Comparison of ENCODE assay signal across 25 mouse cellular contexts in the genomic region with DNA sequence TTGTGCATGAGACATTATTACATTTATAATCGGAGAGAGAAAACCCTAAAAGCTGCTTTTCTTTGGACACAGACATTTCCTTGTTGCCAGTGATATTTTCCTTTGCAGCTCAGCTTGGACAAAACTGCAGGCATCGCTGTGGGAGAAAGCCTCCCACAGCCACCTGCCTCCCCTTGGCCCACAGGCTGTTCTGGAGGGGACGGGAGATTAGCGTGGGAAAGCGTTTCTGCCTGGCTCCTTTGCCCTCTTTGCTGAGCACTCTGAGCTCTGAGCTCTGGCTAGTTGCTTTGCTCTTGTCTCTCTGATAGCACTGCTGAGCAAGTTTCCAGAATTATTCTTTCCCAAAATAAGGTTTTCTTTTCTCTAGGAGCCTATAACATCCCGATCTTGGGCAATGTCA. TPM values are rescaled to one million over a fixed set of nuclear protein-coding genes. Genes with fewer than 3 reads are reported as not detected.
A peak's percentile ranks its signal among the peaks of the same experiment; 100 is the strongest.
DNase-seq lines count a peak whose midpoint lies in the region; ATAC-seq and TF ChIP-seq lines count a peak whose summit lies in the region.
"Had no signal": no experiment of that assay in that cellular context is flagged by ENCODE, and none has a peak within 500 bp of the region (broad histone marks: within the 10 kb centered on the region; RNA-seq: fewer than 3 reads in every experiment).

No protein-coding gene starts in this region.

- no peaks in the 10 kb centered on the region; the same call in 1 of the 2 replicates for H3K4me1 ChIP-seq in forebrain, postnatal 0 days (ENCODE audit: insufficient read depth)
- no peaks in the 10 kb centered on the region for H3K4me1 ChIP-seq in forebrain, embryonic 13.5 days
- H3K4me1 ChIP-seq: embryonic facial prominence, embryonic 12.5 days had no signal

- H3K4me2 ChIP-seq in forebrain, postnatal 0 days (ENCODE audit: low read depth): no peak overlapping the region
- H3K4me2 ChIP-seq in forebrain, embryonic 13.5 days: no peak overlapping the region
- H3K4me2 ChIP-seq: embryonic facial prominence, embryonic 12.5 days; heart, embryonic 13.5 days; hindbrain, embryonic 15.5 days had no signal

- no peak for ATAC-seq in forebrain, postnatal 0 days
- ATAC-seq in forebrain, embryonic 13.5 days: no peak
- ATAC-seq: CD4-positive, CD25-positive, alpha-beta regulatory T cell, adult 4 months; forebrain, embryonic 16.5 days had no signal

- no peak overlapping the region for H3K4me3 ChIP-seq in forebrain, postnatal 0 days (ENCODE audit: low read depth, low read length)
- H3K4me3 ChIP-seq in forebrain, embryonic 13.5 days: no peak overlapping the region
- no peak overlapping the region for H3K4me3 ChIP-seq in layer of hippocampus, adult 2 months
- H3K4me3 ChIP-seq: embryonic facial prominence, embryonic 12.5 days; heart, embryonic 13.5 days; hindbrain, embryonic 15.5 days had no signal

- H3K9ac ChIP-seq in forebrain, postnatal 0 days: no peak overlapping the region
- H3K9ac ChIP-seq in forebrain, embryonic 13.5 days: no peak overlapping the region
- H3K9ac ChIP-seq: embryonic facial prominence, embryonic 12.5 days; heart, embryonic 13.5 days; hindbrain, embryonic 15.5 days had no signal

- TF ChIP-seq CTCF in forebrain, postnatal 0 days (IDR thresholded peaks at IDR 0.05; ENCODE audit: low read depth): no peak
- TF ChIP-seq CTCF in layer of hippocampus, adult 2 months (conservative IDR thresholded peaks at IDR 0.05): no peak

- 0 out of 2 replicates have a peak overlapping the region, but pooled peaks have one; percentile 24 for H3K27ac ChIP-seq in forebrain, postnatal 0 days (ENCODE audit: low read depth, low read length)
- no peak overlapping the region for H3K27ac ChIP-seq in forebrain, embryonic 13.5 days
- H3K27ac ChIP-seq in layer of hippocampus, adult 2 months: peak overlapping the region; percentile 74
- H3K27ac ChIP-seq: embryonic facial prominence, embryonic 12.5 days; heart, embryonic 13.5 days; hindbrain, embryonic 15.5 days had no signal

- no peaks in the 10 kb centered on the region for H3K27me3 ChIP-seq in forebrain, postnatal 0 days (ENCODE audit: insufficient read depth, low read length)
- no peaks in the 10 kb centered on the region for H3K27me3 ChIP-seq in forebrain, embryonic 13.5 days
- H3K27me3 ChIP-seq: hindbrain, embryonic 15.5 days had no signal

- no peaks in the 10 kb centered on the region for H3K9me3 ChIP-seq in forebrain, postnatal 0 days (ENCODE audit: low read length)
- no peaks in the 10 kb centered on the region for H3K9me3 ChIP-seq in forebrain, embryonic 13.5 days (replicated peaks)
- H3K9me3 ChIP-seq: embryonic facial prominence, embryonic 12.5 days; G1E; heart, embryonic 13.5 days; hindbrain, embryonic 15.5 days had no signal

- H3K36me3 ChIP-seq in forebrain, postnatal 0 days (ENCODE audit: insufficient read depth): no peaks in the 10 kb centered on the region
- no peaks in the 10 kb centered on the region for H3K36me3 ChIP-seq in forebrain, embryonic 13.5 days (ENCODE audit: poor library complexity, severe bottlenecking)
- H3K36me3 ChIP-seq: embryonic facial prominence, embryonic 12.5 days; G1E; heart, embryonic 13.5 days; hindbrain, embryonic 15.5 days had no signal

- 70% methylated on average over 6 of the region's 6 CpGs for WGBS in forebrain, postnatal 0 days
- 72% methylated on average over 6 of the region's 6 CpGs for WGBS in forebrain, embryonic 13.5 days

- DNase-seq in forebrain, postnatal 0 days: no peak
- no peak for DNase-seq in layer of hippocampus, adult 2 months (ENCODE audit: low spot score in 2 of 2)
- no peak for DNase-seq in layer of hippocampus, adult 9-10 months (ENCODE audit: low spot score)
- peak; percentile 47 for DNase-seq in right cerebral cortex, adult 18-20 months
- no peak for DNase-seq in right cerebral cortex, postnatal 4 days
- DNase-seq in brain, adult 2 months (ENCODE audit: low read depth, low spot score): peak; percentile 49
- no peak for DNase-seq in kidney, adult 11 months
- DNase-seq: adrenal gland, adult 8-10 months; adrenal gland, postnatal 36 days; B cell, adult 2 months; cerebellum, adult 11 months; cerebellum, adult 8-10 months; cerebellum, postnatal 14 days; gastrocnemius, postnatal 14 days; heart, postnatal 36 days had no signal

RNA-seq across cellular contexts. Expression of a gene that starts 5.1 kb away (rescaled TPM):
- total RNA-seq in forebrain, postnatal 0 days (2014; rRNA removed): 47.6 and 48.2 TPM in 2 replicates
- 53.0 and 59.7 TPM in 2 replicates for polyA plus RNA-seq in forebrain, postnatal 0 days (2015; fragmentation: Nextera tagmentation; extraction: Ambion mirVana)
- polyA plus RNA-seq in forebrain, embryonic 13.5 days (2015; fragmentation: Nextera tagmentation; extraction: Ambion mirVana): 16.2 and 17.3 TPM in 2 replicates
- total RNA-seq in layer of hippocampus, adult 2 months (2021): 10 to 100 TPM; 64.9 to 72.1 TPM
- total RNA-seq: G1E had no signal
- polyA plus RNA-seq: G1E had no signal

RNA-seq across cellular contexts. Expression of a gene that starts 20.5 kb away (rescaled TPM):
- total RNA-seq in forebrain, postnatal 0 days (2014; rRNA removed): 0.46 and 1.4 TPM in 2 replicates
- polyA plus RNA-seq in forebrain, postnatal 0 days (2015; fragmentation: Nextera tagmentation; extraction: Ambion mirVana): 0.59 TPM in 1 of 2 replicates, not detected in the other
- polyA plus RNA-seq in forebrain, embryonic 13.5 days (2015; fragmentation: Nextera tagmentation; extraction: Ambion mirVana): 0.60 TPM in 1 of 2 replicates, not detected in the other
- total RNA-seq in layer of hippocampus, adult 2 months (2021): 1 to 10 TPM in 1 of 2 experiments, not detected in 1; 1.1 TPM
- total RNA-seq: G1E; gastrocnemius, adult 18-20 months; gastrocnemius, postnatal 14 days had no signal
- polyA plus RNA-seq: brain, embryonic 14.5 days; CD4-positive, CD25-positive, alpha-beta regulatory T cell, adult 4 months; forebrain, embryonic 16.5 days; G1E; hindbrain, embryonic 11.5 days had no signal

Comparison
In these comparisons a context has a peak if more than half of its experiments do, and no peak if none do; other contexts are left out.
1. DNase-seq: peak in right cerebral cortex, adult 18-20 months (single experiment) and brain, adult 2 months (single experiment); none in forebrain, postnatal 0 days (single experiment), layer of hippocampus, adult 2 months (0 of 2), layer of hippocampus, adult 9-10 months (single experiment), right cerebral cortex, postnatal 4 days (single experiment) and kidney, adult 11 months (single experiment).